Mouse (Mus musculus): ENCODE measurements around the gene Il24.

- TF ChIP-seq EP300 (IDR thresholded peaks at IDR 0.05; ENCODE audit: insufficient read depth, low read depth, low read length) (no peak), POLR2A (IDR thresholded peaks at IDR 0.05; ENCODE audit: insufficient read depth, low read depth, low read length) (no peak), CTCF (IDR thresholded peaks at IDR 0.05) (peak; percentile 90)
Observed at GRCm38 (mm10) chr1:130875139-130875538, 12.1 kb downstream of the Il24 start.
